Mouse (Mus musculus) telencephalon, adult 2 months (tissue): ENCODE measurements around the gene 2510039O18Rik.

ENCODE experiments used
- DNase-seq: peaks from one replicate; pipeline ENCODE4 v3.0.0-alpha.2; 2011; ENCODE audit warnings: low read depth, low spot score

2510039O18Rik gene

GRCm38 (mm10) chr4:147985205-147986132 is 44.8 kb downstream of the 2510039O18Rik start, which contains the start of gene Nppb:
Gene Nppb, plus strand, starts transcription at chr4:147985788.
- DNase-seq, result no peak

- DNase-seq, result no peak
These were observed 52.9 kb downstream of the 2510039O18Rik start for GRCm38 (mm10) chr4:147993571-147994095.

GRCm38 (mm10) chr4:147995311-147995710 is 54.6 kb downstream of the 2510039O18Rik start:
- DNase-seq, result no peak
